Mouse (Mus musculus): ENCODE results near the gene Prkg1.

DNA sequence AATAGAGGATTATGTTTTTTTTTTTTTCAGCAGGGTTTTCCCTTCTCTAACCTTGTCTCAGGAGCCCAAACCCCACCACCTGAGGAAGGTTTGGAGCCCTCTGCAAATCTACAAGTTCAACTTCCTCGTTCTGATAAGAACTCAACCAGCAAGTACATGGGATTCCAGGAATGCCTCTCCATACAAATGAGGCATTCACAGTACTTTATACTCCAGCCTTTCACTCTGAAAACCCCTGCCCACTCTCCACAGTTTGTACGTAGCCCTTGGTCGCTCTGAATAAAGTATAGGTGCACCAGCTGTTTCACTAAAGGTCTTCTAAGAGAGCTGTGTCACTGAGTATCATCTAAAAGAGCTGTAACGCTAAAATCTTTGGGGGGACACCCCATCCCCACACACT is 402.8 kb downstream of the Prkg1 start:
- no peak for TF ChIP-seq CTCF (IDR thresholded peaks at IDR 0.05; ENCODE audit: control insufficient read depth, insufficient read depth, low read length)
- TF ChIP-seq POLR2A (IDR thresholded peaks at IDR 0.05; ENCODE audit: borderline replicate concordance, control insufficient read depth, low read depth, low read length) = no peak

All from bone marrow, adult 2 months (tissue).